Mouse (Mus musculus): ENCODE measurements at regions not wholly inside any gene's neighbourhood (a gene's known extent, or its start where the extent isn't known, plus 50 kb on each side); places are given as distances from the start of the nearest gene placed in this dataset.

DNA sequence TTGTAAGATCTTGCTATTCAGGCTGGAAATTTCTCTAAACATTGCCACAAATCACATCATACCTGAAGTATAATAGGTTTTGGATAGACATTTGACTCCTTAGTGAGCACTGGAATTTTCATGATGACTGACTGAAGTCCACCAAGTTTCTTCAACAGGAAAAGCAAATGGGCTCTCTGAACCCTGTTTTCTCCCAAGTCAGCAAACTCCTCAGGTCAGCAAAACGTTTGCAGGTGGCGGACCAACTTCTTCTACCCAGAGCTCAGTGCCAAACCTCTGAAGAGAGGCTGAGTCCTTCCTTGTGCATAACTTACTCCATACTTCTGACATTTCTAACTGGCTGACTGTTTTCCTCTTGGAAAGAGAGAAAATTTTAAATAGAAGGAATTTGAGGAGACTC lies 164.2 kb upstream of the Phyhipl start:
- DNase-seq (ENCODE audit: extremely low spot score, low spot score) = no peak

- DNase-seq (ENCODE audit: extremely low spot score, low spot score) = no peak
Observed at GRCm38 (mm10) chr10:70814354-70815131, 158.8 kb upstream of the Phyhipl start.

DNA sequence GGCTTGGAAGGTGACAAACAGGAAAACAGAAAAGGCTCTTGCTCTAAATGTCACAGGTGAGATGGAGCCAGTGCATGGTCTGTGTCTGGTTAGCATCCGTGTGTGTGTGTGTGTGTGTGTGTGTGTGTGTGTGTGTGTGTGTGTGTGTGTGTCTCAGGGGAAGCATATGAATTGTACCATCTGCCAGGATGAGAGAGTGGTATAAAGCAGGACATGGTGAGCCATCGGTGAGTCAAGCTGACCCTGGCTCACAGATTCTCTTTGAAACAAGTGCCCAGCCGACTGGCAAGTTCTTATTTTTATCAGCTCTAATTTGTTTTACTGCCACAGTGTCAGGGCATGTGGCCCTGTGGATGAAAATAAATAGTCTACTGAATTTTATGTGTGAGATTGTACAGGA lies 153.6 kb upstream of the Phyhipl start:
- no peak for DNase-seq (ENCODE audit: extremely low spot score, low spot score)

DNA sequence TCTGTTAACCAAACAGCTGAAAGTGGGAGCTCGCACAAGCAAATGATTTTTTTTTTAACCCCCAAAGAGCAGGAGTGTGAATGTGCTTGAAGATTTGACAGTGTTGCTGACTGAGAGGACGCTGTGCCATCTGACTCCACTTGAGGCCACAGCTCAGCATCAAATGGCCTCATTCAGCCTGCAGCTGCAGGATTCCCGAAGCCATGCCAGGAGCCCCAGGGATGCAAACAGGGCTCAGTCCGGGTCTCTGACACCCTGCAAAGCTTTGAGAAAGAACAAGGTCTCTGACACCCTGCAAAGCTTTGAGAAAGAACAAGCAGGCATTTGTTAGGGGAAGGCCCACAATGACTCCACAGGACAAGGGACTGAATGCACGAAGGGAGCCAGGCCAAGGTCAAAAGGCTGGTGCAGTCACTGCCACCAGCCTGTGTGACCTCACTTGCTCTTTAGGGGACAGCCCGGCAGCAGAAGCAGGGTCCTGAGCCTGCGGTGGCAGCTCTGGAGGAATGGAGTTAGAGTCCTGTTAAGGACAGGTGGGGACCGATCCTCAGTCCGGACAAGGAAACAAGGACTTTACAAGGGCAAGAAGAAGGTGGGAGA lies 151.1 kb upstream of the Phyhipl start:
- no peak for DNase-seq (ENCODE audit: extremely low spot score, low spot score)

DNA sequence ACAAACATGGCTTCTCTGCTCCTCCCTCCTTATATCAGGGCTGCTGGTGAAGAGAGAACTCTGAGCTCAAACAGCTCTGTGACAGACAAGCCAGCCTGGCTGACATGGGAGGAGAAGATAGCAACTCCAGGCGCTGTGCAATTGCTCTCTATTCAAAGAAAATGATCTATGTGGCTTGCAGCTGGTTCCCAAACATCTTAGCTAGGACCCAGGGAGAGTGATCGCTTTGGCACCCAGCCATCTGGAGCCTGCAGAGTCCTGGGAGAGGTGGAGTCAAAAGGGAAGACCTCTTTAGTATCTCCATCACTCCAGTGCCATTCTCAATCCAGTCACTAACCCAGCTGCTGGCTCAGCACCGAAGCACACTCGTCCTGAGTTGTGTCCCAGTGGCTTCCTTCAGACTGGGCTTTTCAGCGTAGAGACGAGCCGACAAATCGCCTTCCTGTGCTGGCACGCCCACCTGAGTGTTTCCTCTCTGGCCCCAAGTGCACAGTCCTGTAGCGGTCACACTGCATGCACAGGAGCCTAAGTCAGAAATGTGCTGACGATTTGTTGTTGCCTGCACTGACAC lies 145.1 kb upstream of the Phyhipl start:
- DNase-seq (ENCODE audit: extremely low spot score, low spot score) = no peak

GRCm38 (mm10) chr10:70799906-70800305 lies 144.1 kb upstream of the Phyhipl start:
- no peak for DNase-seq (ENCODE audit: extremely low spot score, low spot score)

- DNase-seq (ENCODE audit: extremely low spot score, low spot score) = no peak
Observed at GRCm38 (mm10) chr10:70799191-70799742, 143.5 kb upstream of the Phyhipl start.

GRCm38 (mm10) chr10:70788814-70789452 lies 133.2 kb upstream of the Phyhipl start:
- no peak for DNase-seq (ENCODE audit: extremely low spot score, low spot score)

DNA sequence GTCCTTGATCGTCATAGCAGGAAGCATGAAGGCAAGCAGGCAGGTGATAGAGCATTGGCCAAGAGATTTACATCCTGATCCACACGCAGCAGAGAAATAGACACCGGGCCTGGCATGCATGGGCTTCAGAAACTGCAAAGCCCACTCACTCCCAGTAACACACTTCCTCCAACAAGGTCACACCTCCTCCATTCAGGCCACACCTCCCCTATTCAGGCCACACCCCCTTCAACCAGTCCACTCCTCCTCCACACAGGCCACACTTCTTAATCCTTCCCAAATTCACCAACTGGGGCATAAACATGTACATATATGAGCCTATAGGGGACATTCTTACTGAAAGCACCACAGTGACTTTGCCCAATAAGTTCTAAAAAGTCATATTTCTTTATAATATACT lies 125.3 kb upstream of the Phyhipl start:
- DNase-seq (ENCODE audit: extremely low spot score, low spot score) = no peak

GRCm38 (mm10) chr10:70778596-70778995 lies 122.8 kb upstream of the Phyhipl start:
- no peak for DNase-seq (ENCODE audit: extremely low spot score, low spot score)

GRCm38 (mm10) chr10:70774571-70774970 lies 118.8 kb upstream of the Phyhipl start:
- no peak for DNase-seq (ENCODE audit: extremely low spot score, low spot score)

GRCm38 (mm10) chr10:70774159-70774558 lies 118.4 kb upstream of the Phyhipl start:
- no peak for DNase-seq (ENCODE audit: extremely low spot score, low spot score)

DNA sequence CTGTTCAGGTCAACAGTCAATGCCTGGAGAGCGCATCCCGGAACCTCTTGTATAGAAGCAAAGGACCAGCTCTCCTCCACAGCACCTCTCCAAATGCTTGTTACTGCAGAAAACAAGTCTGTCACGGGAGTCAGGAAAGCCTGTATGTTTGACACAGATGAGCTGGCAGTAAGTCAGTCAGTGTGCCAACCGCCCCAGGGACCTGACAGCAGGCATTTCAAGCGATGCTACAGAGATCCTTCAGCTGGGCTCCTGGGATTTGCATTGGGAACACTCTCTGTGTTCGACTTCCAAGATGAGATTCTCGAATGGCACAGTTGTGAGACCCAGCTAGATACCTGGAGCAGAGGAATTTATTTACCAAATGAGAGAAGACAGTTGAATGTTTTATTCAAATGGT lies 111.7 kb upstream of the Phyhipl start:
- DNase-seq (ENCODE audit: extremely low spot score, low spot score) = no peak

GRCm38 (mm10) chr10:70766869-70767268 lies 111.1 kb upstream of the Phyhipl start:
- no peak for DNase-seq (ENCODE audit: extremely low spot score, low spot score)

GRCm38 (mm10) chr10:70766450-70766849 lies 110.7 kb upstream of the Phyhipl start:
- DNase-seq (ENCODE audit: extremely low spot score, low spot score) = no peak

DNA sequence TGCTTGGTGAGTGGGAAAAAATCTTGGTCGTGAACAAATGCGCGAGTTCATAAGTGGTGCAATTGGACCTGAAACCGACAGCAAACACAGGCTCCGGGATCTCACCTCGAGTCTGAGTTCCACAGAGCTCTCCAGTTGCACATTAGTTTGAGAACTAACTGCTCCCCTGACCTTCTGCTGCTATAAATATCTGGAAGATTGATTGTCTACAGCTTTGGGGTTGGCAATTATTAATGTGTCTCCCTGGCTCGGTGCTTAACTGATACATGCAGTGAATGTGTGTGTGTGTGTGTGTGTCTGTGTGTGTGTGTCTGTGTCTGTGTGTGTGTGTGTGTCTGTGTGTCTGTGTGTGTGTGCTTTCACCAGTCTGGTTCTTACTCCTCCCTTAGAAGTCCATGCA lies 107.4 kb upstream of the Phyhipl start:
- no peak for DNase-seq (ENCODE audit: extremely low spot score, low spot score)

DNA sequence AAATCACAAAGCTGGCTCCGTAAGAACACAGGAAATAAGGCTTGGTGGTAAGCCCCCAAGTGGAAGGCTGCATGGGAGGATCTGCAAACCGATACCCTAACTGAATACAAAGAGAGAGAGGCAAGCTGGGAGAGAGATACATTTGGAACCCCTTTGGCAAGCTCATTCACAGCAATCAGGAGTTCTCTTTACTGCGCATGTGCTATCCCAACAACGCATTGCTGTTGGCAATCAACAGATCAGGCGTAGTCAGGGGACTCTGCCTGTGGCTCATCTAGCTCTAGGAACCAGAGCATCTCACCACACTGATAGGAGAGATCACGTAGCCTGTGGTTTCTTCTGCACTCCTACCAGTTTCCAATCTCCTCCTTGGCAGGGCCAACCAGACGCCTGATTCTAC lies 103.9 kb upstream of the Phyhipl start:
- no peak for DNase-seq (ENCODE audit: extremely low spot score, low spot score)

DNA sequence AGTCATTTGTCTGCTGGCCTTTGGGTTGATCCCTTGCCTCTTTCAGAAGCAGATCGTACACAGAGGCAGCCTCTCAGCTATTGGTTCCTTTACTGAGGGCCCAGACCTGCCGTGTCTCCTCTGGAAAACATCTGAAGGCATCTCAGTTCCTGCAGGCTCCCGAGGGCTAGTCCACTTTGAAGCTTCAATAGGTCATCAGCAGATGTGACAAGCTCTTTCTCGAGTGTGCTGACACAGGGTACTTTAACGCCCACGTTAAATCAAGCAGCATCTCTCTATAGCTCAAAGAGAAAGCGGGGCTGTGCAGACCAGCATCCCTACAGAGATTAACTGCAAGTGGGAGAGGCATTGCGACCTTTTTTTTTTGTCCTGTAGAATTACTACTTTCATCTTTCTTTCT lies 96.0 kb upstream of the Phyhipl start:
- no peak for DNase-seq (ENCODE audit: extremely low spot score, low spot score)

DNA sequence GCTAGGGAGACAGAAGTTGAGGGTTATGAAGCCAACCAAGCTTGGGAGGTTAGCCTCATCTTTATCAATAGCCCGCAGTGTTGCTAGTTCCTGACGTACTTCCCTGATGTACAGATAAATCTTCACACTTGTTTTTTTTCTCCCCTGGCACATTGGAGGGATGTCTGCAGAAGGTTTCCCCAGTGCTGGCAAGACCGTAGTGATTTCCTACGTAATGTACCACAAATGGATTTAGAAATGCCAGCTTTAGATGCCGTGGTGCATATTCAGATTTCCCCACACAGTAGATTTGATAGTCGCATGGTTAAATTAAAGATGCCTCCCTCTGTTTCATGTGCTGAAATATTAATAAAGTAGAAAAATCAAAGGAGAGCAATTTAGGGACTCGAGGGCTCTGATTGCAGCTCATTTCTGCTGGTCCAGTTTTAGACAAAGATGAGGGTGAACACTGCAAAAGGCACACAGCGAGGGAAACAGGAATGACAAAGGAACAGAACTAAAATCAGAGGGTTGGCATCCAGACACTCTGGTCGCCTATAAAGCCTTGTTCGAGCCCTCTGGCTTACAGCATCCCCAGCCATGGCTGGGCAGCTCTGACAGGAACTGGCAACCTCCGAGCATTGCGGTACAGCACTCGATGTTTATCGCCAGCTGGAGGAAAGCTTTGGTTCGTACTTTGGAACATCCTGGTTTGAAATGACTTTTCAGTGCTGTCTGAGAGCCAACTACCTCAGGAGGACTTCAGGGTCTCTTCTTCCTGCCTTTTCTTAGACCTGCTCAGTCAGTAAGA lies 94.8 kb upstream of the Phyhipl start:
- DNase-seq (ENCODE audit: extremely low spot score, low spot score) = no peak

GRCm38 (mm10) chr10:70746612-70747011 lies 90.8 kb upstream of the Phyhipl start:
- DNase-seq (ENCODE audit: extremely low spot score, low spot score) = no peak

- no peak for DNase-seq (ENCODE audit: extremely low spot score, low spot score)
Observed at GRCm38 (mm10) chr10:70741909-70742308, 86.1 kb upstream of the Phyhipl start.
